Mouse (Mus musculus) neural tube, embryonic 13.5 days (tissue): ENCODE data around the gene Fancd2os. TPM values are rescaled to one million over a fixed set of nuclear protein-coding genes. Genes with fewer than 3 reads are reported as not detected.

Experiments
- polyA plus RNA-seq: library from polyadenylated mRNA; unstranded; fragments of >200 nt; fragmentation: Nextera tagmentation; extraction: Ambion mirVana; gene quantifications from 2 replicates; pipeline ENCODE4 v1.2.1, GENCODE M21; 2015

Fancd2os gene
- polyA plus RNA-seq, 1 experiment from 2014 or later, result 0.18 TPM

Other genes starting within 250 kb of the Fancd2os start
- 63.8 and 64.5 TPM in 2 replicates for gene Tada3, start 222.8 kb downstream of the Fancd2os start, polyA plus RNA-seq
- gene Arpc4, start 222.6 kb downstream of the Fancd2os start, polyA plus RNA-seq, result 375 and 421 TPM in 2 replicates
- gene Ttll3, start 211.5 kb downstream of the Fancd2os start, polyA plus RNA-seq, result 9.9 and 11.3 TPM in 2 replicates
- 19.2 and 19.7 TPM in 2 replicates for gene Rpusd3, start 181.4 kb downstream of the Fancd2os start, polyA plus RNA-seq
- not detected in 2 replicates for gene Cidec, start 165.0 kb downstream of the Fancd2os start, polyA plus RNA-seq
- 91.8 and 95.8 TPM in 2 replicates for gene Jagn1, start 158.1 kb downstream of the Fancd2os start, polyA plus RNA-seq
- 0.37 and 0.38 TPM in 2 replicates for gene Il17re, start 142.2 kb downstream of the Fancd2os start, polyA plus RNA-seq
- 2.1 and 2.9 TPM in 2 replicates for gene Il17rc, start 129.3 kb downstream of the Fancd2os start, polyA plus RNA-seq
- gene Creld1, start 117.4 kb downstream of the Fancd2os start, polyA plus RNA-seq, result 78.9 and 79.0 TPM in 2 replicates
- 5.2 and 5.6 TPM in 2 replicates for gene Prrt3, start 98.8 kb downstream of the Fancd2os start, polyA plus RNA-seq
- gene Emc3, start 69.1 kb downstream of the Fancd2os start, polyA plus RNA-seq, result 103 and 108 TPM in 2 replicates
- gene Fancd2, start 69.0 kb downstream of the Fancd2os start, polyA plus RNA-seq, result 1.8 and 2.1 TPM in 2 replicates
- gene Brk1, start 4.1 kb upstream of the Fancd2os start, polyA plus RNA-seq, result 241 and 242 TPM in 2 replicates
- gene Vhl, start 23.2 kb upstream of the Fancd2os start, polyA plus RNA-seq, result 65.9 and 66.8 TPM in 2 replicates
- gene Irak2, start 37.8 kb upstream of the Fancd2os start, polyA plus RNA-seq, result 2.5 and 2.7 TPM in 2 replicates
- gene Tatdn2, start 96.3 kb upstream of the Fancd2os start, polyA plus RNA-seq, result 0.61 and 1.1 TPM in 2 replicates
- 0.22 and 0.80 TPM in 2 replicates for gene Ghrl, start 119.2 kb upstream of the Fancd2os start, polyA plus RNA-seq
- 218 and 236 TPM in 2 replicates for gene Sec13, start 140.0 kb upstream of the Fancd2os start, polyA plus RNA-seq